Mouse (Mus musculus): Measurements from ENCODE around the gene 1700042G07Rik.

The 1700042G07Rik gene

DNA sequence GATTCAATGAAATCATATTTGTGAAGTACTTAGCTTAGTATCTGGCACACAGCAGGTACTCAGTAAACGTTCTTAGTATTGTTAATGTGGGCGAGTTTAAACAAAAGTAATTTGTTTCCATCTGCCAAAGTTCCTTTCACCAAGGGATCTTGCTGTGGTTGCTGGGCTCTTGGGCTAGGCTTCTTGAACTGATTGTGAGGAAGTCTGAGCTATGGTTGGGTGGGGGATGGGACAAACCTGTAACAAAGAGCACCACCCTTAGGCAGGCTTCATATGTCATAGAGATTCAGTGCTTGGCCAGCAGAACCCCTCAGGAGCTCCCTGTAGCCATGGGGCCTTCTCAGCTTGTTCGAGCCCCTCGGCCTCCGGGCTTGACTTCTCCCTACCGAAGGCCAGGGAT, at the start of gene 1700042G07Rik, which contains the start of gene Gm49337:
1700042G07Rik (plus strand) TSS at position 301 of the 400 bp plus-strand sequence.
Gm49337 (plus strand) TSS at position 313 of the 400 bp plus-strand sequence.
- DNase-seq: peak; percentile 34

- DNase-seq: peak; percentile 72
Observed at GRCm38 (mm10) chr4:116123602-116124519, 49.3 kb upstream of the 1700042G07Rik start, which contains the start of the genes Rad54l and Pomgnt1. Rad54l (minus strand) TSS chr4:116123690. Pomgnt1 (plus strand) TSS chr4:116123840.

DNA sequence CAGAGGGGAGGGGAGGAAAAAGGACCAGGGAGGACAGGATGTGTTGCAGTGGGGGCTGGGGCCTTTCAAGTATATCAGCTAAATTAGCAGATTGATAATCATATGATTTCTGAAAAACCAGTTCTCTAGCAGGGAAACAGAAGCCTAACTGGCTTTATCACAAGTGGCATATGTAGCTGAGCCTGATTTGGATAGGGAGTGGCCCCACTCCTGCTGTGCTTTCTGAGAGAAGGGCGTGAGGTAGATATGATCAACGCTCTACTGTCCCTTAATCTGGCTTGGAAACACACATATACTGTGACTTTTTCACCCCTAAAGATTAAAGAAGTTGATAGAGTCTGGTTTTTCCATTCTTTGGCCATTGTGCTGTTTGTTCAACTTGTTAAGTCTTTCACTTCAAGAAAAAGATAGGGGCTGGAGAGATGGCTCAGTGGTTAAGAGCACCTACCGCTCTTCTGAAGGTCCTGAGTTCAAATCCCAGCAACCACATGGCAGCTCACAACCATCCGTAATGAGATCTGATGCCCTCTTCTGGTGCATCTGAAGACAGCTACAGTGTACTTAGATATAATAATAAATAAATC, 47.3 kb upstream of the 1700042G07Rik start:
- DNase-seq: no peak

GRCm38 (mm10) chr4:116127956-116128355, 45.2 kb upstream of the 1700042G07Rik start:
- no peak for DNase-seq

DNA sequence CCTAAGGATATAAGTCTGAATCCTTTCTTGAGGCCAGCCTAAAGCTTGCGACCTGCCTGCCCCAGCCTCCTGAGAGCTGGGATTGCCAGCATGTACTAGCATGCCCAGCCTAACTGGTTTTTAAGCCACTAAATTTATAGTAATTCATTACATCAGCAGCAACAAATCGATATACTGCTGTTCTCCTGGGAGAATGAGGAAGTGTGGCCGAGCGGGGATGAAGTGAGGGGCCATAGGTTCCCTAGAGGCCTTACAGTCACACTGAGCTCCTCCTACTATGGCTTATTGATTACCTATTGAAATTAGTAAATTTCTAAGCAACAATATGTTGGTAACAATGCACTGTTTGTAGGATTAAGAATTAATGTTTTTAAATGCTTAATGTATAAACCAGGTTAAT, 40.0 kb upstream of the 1700042G07Rik start:
- DNase-seq: no peak

DNA sequence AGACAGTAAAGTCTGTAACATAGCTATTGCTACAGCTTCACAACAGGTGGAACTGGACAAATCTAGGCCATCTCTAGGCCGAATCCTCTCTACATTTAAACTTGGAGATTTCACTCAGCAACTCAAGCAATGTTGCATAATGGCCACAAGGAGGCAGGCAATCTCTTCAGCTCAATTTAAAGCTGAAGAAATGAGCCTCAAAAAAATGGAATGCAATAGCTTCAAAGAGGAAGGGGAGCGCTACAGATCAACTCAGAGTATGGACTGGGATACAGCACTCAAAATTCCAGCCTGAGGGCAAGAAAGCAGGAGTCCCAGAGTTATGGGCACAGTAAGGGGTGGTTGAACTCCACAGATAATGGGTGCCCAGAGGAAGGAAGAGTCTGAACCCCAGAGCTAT, 38.2 kb upstream of the 1700042G07Rik start:
- no peak for DNase-seq

- no peak for DNase-seq
Observed at GRCm38 (mm10) chr4:116137421-116137996, 35.7 kb upstream of the 1700042G07Rik start.

GRCm38 (mm10) chr4:116140801-116141574, 32.2 kb upstream of the 1700042G07Rik start:
- no peak for DNase-seq

DNA sequence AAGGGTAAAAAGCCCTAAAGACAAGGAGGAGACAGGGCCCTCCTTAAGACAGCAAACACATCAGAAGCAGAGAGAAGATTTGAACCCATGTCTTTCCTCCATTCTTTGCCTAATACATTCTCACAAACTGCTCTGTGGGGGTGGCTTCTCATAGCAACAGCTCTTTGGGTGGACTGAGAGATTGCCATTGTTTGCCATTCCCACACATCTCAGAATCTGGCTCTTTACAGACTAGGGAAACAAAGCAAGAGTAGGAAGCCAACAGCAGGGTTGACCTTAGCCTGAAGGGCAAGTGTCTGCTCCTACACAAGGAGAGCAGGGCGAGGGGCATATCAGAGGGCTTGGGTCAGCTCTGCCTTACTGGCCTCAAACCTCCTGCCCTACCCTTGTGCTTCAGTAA, 31.4 kb upstream of the 1700042G07Rik start:
- no peak for DNase-seq

GRCm38 (mm10) chr4:116142269-116142668, 30.9 kb upstream of the 1700042G07Rik start:
- no peak for DNase-seq

GRCm38 (mm10) chr4:116143317-116143811, 29.8 kb upstream of the 1700042G07Rik start:
- peak; percentile 94 for DNase-seq

DNA sequence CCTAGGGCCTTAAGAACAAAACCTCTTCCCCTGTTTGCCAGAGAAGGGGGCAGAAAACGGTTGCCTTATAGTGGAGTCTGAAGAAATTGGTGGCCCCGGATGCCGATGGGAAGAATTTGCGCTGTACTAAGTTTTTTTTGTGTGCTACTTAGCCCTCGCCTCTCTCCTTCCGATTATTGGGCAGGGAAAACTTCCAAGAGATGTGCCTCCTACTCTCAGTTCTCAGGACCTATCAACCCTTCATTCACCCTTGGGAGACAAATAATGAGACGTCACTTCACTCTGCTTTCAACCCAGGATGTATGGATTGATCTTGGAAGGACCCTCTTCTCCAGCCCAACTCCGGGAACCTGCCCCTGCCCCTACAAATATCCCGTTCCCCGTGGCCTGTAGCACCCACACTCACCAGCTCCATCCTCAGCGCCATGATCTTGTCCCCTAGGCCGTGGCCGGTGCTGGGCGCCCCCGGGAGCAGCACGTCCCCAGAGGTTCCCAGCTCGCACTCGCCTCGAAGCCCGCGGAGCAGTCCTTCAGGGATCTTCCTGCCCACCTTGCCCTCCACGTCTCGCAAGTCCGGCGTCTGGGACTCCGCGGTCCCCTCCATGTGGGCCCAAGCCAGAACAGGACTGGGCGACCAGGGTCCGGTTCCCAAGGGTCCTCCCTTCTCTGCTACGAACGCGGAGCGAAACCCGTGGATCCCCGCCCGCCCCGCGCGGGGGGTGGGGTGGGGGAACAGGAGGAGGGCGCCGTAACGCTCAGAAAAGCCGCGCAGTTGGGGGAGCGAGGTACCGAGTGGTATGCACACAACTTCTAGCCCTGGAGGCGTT, 29.1 kb upstream of the 1700042G07Rik start:
- peak; percentile 79 for DNase-seq

- DNase-seq: no peak
Observed at GRCm38 (mm10) chr4:116149812-116150155, 23.4 kb upstream of the 1700042G07Rik start.

GRCm38 (mm10) chr4:116150156-116150861, 22.9 kb upstream of the 1700042G07Rik start:
- peak; percentile 66 for DNase-seq

DNA sequence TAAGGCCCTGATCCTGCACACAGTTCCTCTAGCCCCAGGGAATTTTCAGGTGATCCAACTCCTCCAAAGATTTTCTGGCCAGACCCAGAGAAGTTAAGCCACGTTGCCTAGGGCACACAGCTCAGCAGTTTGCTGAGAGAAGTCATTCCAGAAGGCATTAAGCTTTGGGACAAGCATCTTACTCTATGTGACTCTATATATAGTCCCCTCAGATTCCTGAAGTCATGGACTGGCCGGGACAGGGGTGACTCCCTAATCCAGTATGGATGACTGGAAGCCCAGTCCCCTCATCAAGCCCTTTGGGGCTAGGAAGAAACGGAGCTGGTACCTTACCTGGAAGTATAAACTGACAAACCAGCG, 22.3 kb upstream of the 1700042G07Rik start:
- DNase-seq: no peak

GRCm38 (mm10) chr4:116151238-116151637, 21.9 kb upstream of the 1700042G07Rik start, which contains the start of gene Lurap1:
Lurap1 (minus strand) TSS chr4:116151338.
- no peak for DNase-seq

DNA sequence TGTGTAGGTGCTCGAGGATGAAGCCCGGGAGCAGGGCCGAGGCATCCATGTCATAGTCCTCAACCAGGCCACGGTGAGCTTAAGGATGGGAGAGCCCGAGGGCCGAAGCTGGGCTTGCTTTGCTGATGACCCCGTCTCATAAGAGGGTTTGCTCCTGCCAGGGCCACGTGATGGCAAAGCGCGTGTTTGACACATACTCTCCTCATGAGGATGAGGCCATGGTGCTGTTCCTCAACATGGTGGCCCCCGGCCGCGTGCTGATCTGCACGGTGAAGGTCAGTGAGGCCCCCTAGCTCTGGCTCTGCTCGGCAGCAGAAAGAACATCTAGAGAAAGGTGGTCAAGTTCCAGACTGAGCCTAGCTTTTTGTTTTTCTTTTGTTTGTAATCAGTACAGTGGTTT, 20.5 kb upstream of the 1700042G07Rik start:
- DNase-seq: no peak

- no peak for DNase-seq
Observed at GRCm38 (mm10) chr4:116157882-116158281, 15.3 kb upstream of the 1700042G07Rik start.

GRCm38 (mm10) chr4:116159912-116160311, 13.3 kb upstream of the 1700042G07Rik start:
- DNase-seq: no peak

- DNase-seq: no peak
Observed at GRCm38 (mm10) chr4:116160769-116161168, 12.4 kb upstream of the 1700042G07Rik start.

- DNase-seq: no peak
Observed at GRCm38 (mm10) chr4:116162142-116162541, 11.0 kb upstream of the 1700042G07Rik start.
